Mouse (Mus musculus): ENCODE measurements at regions not wholly inside any gene's neighbourhood (a gene's known extent, or its start where the extent isn't known, plus 50 kb on each side); places are given as distances from the start of the nearest gene placed in this dataset.

- TF ChIP-seq CTCF (IDR thresholded peaks at IDR 0.05) (no peak), EP300 (IDR thresholded peaks at IDR 0.05) (no peak)
Observed at GRCm38 (mm10) chr3:101709379-101709970, 105.0 kb upstream of the Atp1a1 start.
